Mouse (Mus musculus) layer of hippocampus, adult 18-20 months (tissue): ENCODE results near the gene Ppp1r12b. TPM values are rescaled to one million over a fixed set of nuclear protein-coding genes. Genes with fewer than 3 reads are reported as not detected.

Experiments
- DNase-seq, 2 experiments: peaks; one replicate each; pipeline ENCODE4 v3.0.0; 2022; ENCODE audit warnings: low spot score in 2 of 2
- total RNA-seq, 2 experiments: library from RNA; stranded (reverse); gene quantifications; 2 replicates each; pipeline ENCODE4 v1.2.3; 2021

Gene Ppp1r12b
- total RNA-seq, 2 experiments from 2014 or later: 70.0 to 73.0 TPM

- no peak for DNase-seq
Observed at GRCm38 (mm10) chr1:134763776-134764438, 191.8 kb downstream of the Ppp1r12b start.

DNA sequence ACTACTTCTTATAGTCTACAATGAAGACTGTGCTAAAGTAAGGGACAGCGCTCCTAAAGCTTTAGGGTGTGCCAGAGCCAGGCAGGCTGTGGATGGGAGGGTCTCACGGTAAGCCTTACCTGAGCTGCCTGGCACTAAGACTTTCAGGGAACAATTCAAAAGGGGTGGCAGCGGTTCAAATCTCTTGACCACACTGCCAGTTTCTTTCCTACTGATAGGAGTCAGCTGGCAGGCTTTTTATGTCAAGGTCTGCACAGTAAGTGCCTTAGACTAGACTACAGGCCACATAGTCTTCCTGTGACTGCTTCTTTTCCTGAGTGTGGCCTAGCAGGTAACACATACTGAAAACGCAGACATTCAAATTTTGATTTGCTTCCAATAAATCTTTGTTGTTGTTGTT, 192.5 kb downstream of the Ppp1r12b start:
- no peak for DNase-seq

DNA sequence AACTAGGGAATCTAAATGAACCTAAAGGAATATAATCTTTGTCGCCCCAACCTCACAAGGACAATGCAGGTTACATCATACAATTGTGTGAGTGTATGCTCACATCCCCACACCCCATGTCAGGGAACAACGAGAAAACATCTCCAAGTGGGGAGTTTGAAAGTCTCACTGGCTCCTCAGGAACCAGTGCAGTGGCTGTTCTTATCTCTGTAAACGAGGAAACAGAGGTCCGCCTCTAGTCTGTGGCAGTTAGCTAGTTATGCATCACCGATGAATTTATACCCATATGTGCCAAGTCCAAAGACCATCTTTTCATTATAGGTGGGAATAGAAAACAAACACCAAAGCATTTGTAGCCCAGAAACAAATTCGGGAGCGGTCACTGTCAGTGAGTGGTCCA, 194.2 kb downstream of the Ppp1r12b start:
- DNase-seq: no peak

- DNase-seq: no peak
Observed at GRCm38 (mm10) chr1:134760642-134761041, 195.1 kb downstream of the Ppp1r12b start.

DNA sequence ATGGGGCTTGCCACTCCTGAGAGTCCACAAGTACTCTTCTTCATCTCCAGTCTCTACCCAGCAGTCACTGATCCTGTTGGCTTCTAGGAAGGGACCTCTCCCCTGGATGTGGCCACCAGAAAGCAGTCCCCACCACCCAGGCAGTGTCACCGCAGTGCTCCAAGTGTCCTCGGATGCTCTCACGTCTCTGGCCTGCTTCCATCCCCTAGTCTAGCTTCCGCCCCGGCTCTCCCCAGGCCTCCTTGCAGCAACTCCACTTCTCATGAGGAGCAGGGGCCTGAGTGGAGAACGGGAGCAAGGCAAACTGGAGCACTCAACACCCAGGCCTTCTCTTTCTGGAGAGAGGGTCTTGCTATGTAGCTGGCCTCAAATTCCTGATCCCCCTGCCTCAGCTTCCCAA, 196.6 kb downstream of the Ppp1r12b start:
- DNase-seq: no peak

DNA sequence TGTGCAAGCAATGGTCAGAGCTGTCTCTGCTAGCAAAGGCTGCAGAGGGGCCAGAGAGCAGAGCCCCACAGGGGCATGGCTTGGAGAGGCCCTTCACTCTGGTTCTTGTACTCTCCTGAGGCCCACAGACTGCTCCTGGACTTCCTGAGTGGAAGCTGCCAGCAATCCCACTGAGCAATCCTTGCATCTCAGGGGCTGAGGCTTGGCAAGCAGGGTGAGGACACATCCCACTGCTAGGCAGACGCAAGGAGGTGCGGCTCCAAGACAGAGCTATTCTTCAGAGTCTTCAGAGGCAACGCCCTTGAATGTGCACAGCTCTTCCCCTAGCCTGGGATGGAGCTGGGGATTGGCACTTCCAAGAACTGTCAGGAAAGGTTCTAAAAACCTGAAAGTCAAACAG, 198.5 kb downstream of the Ppp1r12b start:
- no peak for DNase-seq

DNA sequence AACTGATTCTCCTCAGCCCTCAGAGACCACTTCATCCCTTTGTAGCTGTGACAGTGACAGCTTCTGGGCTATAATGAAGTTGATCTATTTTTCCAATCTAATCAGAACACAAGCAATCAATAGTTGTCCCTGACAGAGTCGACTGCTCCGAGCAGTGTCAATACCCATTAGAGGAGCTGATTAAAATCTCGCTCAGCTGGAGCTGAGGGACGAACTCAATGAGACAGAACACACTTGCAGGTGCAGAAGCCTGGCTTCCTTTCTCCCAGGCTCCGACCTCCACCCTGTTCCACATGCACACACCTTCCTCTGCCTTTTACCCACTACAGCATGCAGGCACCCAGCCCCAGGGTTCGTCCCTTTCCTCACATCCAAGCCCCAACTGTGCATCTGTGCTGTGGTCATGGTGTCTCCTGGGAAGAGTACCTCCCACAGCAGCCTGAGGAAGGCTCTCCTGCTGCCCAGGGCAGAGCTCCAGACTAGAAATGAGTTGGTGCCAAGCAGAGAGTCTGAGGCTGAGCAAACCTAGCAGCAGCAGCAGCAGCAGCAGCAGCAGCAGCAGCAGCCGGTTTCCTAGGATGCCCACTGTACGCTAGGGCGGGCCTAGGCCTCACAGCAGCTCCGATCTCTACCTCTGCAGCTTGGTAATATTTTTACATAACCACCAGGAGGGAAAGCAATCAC, 199.4 kb downstream of the Ppp1r12b start:
- no peak for DNase-seq

DNA sequence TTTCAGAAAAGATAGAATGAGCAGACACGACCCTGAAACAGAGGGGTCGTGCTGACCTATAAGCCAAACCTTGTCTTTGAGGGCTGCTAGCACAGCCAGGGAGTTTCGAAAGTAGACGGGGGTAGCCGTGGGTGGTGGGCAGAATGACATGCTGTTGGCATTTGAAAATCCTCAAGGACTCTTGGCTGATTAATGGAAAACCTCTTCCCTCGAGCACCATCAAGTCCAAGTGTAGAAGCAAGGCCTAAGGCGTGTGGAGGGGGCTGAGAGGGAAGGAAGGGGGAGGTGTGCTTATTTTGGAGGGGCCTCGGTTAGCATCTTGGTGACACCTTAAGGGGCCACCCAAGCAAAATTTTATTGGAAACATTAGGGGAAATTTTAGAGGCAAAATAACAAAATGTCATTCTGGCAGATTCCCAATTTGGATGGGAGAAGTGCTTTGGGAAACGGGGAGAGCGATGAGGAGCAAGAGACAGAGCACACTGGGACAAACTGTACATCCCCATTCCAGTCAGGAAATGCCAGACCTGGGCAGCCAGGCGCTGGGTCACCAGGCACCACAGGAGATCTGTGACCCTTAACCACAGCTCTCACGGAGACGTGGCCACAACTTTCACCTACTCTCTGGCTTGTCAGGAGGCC, 200.1 kb downstream of the Ppp1r12b start:
- DNase-seq: no peak

DNA sequence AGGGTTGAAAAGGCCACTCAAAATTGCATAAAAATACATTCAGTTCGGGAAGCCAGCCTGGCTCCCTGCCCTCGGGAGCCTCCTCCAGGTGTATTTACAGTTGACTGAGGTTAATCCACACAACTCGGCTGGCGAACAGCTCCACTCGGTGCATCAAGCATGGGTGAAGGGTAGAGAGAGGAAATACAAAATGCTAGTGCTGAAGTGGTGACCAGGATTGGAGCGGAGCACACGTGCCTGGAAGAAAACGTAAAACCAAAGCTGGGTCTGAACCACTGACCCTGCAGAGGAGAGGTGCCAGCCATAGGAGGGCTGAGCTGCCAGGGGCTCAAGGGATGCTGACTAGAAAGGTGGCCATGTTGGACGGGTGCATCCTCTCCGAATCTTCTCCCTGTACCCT, 200.9 kb downstream of the Ppp1r12b start:
- DNase-seq: no peak

DNA sequence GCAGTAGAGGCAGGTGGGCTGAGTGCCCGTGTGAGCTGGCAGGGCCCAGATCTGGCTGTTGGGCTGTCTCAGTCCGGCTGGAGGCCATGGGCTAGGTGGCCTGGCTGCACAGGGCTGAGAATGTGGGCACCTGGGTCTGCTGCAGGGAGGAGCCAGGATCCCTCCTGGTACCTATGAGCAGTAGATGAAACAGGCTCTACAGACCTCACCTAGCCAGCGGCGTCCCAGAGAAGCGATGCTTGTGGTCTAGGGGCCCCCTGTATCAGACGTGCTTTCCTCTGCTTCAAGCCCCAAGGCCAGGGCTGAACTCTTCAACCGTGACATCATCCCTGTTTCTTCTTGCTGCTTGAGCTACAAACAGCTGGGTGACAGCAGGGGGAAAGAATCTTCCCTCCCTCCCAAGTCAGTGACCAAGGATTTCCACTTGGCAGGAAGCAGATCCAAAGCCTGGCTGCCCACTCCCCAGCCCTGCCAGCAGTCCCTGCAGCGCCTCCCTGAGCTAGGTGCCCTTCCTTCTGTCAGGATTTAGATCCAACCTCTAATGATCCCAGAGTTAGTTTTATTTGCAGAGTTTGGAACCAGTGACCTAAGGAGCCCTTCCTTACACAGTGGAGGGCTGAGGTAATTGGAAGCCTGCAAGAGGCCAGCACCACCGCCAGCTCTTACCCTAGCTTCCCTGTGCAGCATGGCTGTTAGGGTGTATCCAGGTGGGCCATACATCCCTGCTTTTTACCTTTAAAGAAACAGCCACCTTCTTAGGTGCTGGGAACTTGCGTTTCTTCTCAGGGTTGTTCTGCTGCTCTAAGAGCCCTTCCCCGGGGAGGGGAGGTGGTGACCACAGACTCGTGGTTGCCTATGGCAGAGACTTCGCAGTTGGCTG, 201.8 kb downstream of the Ppp1r12b start:
- DNase-seq: no peak

DNA sequence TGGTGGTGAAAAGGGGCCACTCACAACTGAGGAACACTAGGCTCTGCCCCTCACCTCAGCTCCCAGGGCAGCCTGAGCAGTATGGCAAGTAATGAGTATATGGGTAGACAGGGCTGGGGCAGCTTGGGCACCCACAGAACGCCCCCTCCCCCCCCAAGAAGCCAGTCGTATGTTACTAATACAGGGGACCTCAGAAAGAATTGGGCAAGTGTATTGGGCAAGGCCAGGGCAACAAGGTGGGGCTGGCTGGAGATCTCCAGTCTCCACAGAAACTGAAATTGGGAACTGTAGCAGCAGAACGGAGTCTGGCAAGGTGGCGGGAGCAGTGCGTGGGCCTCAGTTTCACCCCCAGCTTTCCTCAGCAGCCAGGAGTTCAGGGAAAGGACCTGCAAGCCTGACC, 203.3 kb downstream of the Ppp1r12b start:
- no peak for DNase-seq

DNA sequence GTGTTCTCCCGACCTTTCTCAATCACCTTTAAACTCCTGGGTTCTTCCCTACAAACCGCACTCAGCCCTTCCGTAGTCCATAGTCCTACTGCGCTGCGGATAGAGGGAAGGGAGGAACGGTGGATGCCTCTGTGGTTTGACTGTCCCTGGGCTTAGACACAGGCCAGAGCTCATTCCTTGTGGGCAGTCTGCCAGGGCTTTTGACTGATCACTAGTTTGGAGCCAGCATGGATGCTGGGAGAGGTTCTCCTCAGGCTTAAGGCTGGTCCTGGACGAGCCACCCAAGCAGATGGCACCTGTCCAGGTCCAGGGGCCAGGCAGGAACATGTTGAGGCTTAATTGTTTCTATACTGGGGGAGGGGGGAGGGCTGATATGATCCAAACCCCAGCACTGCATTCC, 205.9 kb downstream of the Ppp1r12b start:
- DNase-seq: no peak

GRCm38 (mm10) chr1:134747236-134748174, 208.2 kb downstream of the Ppp1r12b start:
- DNase-seq: no peak

GRCm38 (mm10) chr1:134745648-134746047, 210.1 kb downstream of the Ppp1r12b start:
- DNase-seq: no peak

DNA sequence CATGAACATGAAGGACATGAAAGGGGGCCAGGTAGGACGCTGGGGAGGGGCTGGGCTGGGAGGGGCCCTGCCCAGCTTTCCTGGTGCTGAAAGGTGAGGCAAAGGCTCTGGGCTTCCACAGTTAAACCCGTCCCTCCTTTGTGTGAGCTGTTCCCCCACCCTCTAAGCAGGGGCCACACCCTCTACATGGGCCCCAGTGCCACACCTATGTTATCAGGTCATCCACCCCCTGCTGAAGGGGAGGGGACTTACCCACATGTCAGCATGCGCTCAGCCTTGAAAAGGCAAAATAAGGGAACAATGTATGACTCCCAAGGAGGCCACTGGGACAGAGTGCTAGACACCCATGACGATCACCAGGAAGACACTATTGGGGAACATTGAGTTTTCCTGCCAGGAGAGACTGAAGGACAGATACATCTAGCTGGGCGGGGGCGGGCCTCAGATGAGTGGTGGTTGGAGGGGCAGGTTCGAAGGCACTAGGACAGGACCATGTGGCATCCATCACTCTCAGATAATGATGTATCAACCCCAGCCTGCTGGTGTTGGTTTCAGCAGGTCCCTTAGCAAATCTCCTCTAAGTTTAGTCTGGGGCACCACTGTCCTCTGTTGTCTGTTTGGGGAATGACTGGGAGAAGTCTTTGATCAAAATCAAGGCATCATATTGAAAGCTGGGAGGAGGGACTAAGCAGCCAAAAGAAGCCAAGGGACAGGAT, 213.6 kb downstream of the Ppp1r12b start:
- DNase-seq: no peak

DNA sequence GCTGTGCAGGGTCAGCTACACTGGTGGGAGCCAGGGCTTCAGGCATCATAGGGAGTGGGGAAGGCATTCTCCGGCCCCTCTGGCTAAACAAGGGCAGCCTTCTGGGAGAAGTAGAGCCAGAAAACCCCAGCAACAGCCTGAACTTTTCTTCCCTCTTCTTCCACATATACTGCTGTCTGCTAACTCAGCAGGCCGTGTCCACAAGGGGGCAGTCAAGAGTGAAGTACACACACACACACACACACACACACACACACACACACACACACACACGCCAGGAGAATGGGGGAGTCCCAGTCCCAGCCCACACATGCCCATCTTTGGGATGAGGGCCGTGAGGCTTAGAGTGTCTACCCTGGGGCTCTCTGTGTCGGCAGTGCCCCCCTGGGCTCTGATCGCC, 214.3 kb downstream of the Ppp1r12b start:
- no peak for DNase-seq

GRCm38 (mm10) chr1:134737463-134737862, 218.3 kb downstream of the Ppp1r12b start:
- no peak for DNase-seq

GRCm38 (mm10) chr1:134733659-134734058, 222.1 kb downstream of the Ppp1r12b start:
- DNase-seq: no peak

DNA sequence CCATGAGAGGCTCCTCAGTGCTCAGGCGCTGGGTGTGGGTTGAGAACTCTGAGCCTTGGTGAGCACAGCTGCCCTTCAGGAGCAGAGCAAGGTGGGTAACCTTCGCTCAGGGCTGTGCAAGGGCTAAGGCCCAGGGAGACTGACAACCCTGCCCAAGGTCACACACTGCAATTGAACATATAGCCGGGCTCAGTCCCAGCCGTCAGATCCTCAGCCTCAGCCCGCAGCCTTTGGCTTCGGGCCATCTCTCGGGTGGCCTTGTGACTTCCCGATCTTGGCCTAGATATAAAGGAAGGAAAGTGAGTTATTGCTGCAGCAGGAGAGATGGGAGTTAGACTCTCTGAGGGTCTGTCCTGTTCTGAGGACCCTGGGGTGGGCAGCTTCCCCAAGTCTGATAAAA, 228.5 kb downstream of the Ppp1r12b start:
- DNase-seq: no peak

DNA sequence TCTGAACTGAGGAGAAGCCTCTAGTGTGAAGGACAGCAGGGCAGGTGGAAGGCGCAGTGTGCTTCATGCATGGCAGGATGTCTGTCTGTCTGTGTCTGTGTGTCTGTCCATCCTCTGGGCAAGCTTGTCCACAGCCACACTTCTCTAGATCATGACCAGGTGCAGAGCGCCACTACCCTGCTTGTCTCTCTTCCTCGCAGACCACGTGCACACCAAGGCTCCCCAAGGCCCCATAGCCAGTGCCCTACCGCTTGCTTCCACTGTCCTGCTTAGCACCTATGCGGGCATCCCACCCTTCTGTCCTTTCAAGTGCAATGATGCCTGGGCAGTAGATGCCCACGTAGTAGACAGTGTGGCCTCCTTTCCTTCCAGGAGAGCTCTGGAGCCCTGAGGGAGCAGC, 229.3 kb downstream of the Ppp1r12b start:
- no peak for DNase-seq
